Mouse (Mus musculus) neural tube, embryonic 13.5 days (tissue): ENCODE measurements around the gene Wnt10a. TPM values are rescaled to one million over a fixed set of nuclear protein-coding genes. Genes with fewer than 3 reads are reported as not detected.

Experiments used
- ATAC-seq: fragments of 200-750 bp; cut with Nextera tagmentation; 2 replicates; pipeline ENCODE4 v1.8.0; 2017; ENCODE audit warnings: low read depth, mild to moderate bottlenecking, moderate TSS enrichment, moderate library complexity
- H3K27ac ChIP-seq: fragments of 300-500 bp; sonication (generic); replicated peaks from 2 replicates; pipeline ENCODE4 v1.5.1; 2015; ENCODE audit warnings: moderate library complexity, mild to moderate bottlenecking, inconsistent platforms
- H3K27me3 ChIP-seq: fragments of 300-500 bp; sonication (generic); 2 replicates; pipeline ENCODE4 v1.6.1; 2015; ENCODE audit warnings: mild to moderate bottlenecking, inconsistent platforms
- H3K36me3 ChIP-seq: fragments of 300-500 bp; sonication (generic); 2 replicates; pipeline ENCODE4 v1.6.1; 2015; ENCODE audit warnings: mild to moderate bottlenecking, inconsistent platforms
- H3K4me1 ChIP-seq: fragments of 300-500 bp; sonication (generic); replicated peaks from 2 replicates; pipeline ENCODE4 v1.6.1; 2015; ENCODE audit warnings: inconsistent platforms
- H3K4me2 ChIP-seq: fragments of 300-500 bp; sonication (generic); 2 replicates; pipeline ENCODE4 v1.6.1; 2015; ENCODE audit warnings: inconsistent platforms, mild to moderate bottlenecking, moderate library complexity
- H3K4me3 ChIP-seq: fragments of 300-500 bp; sonication (generic); 2 replicates; pipeline ENCODE4 v1.5.1; 2015; ENCODE audit warnings: mild to moderate bottlenecking, inconsistent platforms
- H3K9ac ChIP-seq: fragments of 300-500 bp; sonication (generic); 2 replicates; pipeline ENCODE4 v1.6.1; 2015; ENCODE audit warnings: moderate library complexity, mild to moderate bottlenecking, inconsistent platforms
- H3K9me3 ChIP-seq: fragments of 300-500 bp; sonication (generic); 2 replicates; pipeline ENCODE4 v1.6.1; 2016; ENCODE audit warnings: inconsistent platforms
- WGBS: fragments of 180-500 bp; shearing (Covaris S2); methylation state at CpG from one replicate; pipeline ENCODE4 v1.1.7; 2015; 5-methylcytosine and 5-hydroxymethylcytosine counted together
- polyA plus RNA-seq: library from polyadenylated mRNA; unstranded; fragments of >200 nt; fragmentation: Nextera tagmentation; extraction: Ambion mirVana; gene quantifications from 2 replicates; pipeline ENCODE4 v1.2.1, GENCODE M21; 2015

The Wnt10a gene
- polyA plus RNA-seq, 1 experiment from 2014 or later = 0.13 TPM

DNA sequence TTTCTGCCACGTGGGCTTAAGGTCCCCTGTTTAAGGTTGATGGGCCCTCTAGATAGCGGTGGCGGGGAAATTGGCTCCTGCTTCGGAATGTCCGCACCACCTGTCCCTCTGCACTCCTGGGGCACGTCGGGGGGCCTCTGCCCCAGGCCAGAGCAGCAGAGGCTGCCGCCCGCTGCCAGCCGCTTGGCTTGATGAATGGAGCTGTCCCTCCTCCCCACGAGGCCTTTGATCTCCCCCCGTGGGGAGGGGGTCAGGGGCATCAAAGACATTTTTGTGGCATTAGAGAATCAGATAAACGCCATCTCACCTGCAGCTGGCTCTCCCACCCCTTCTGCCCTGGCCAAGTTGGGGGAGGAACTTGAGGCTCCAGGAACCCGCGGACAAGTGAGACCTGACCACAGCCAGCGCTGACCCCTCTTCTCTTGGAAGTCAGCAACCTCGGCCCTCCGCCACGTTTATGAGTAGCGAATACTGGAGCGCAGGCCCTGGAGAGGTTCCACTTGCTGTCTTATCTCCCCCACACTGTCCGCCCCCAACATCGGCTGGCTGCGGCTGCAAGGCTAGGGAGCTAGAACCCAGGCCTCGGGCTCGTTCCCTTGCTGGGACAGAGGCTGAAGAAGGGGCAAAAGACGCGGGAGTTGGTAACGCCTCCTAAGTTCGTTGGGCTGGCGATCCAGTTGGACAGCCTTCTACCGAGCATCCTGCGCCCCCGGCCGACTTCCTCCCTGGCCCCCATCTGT, 20.4 kb upstream of the Wnt10a start:
- Histone ChIP-seq H3K27ac (no peak overlapping the region), H3K4me3 (peak overlapping the region; percentile 45), H3K9me3 (no peaks in the 10 kb centered on the region), H3K9ac (peak overlapping the region; percentile 72; the same call in 1 of the 2 replicates), H3K27me3 (peaks cover 97% of the 10 kb centered on the region), H3K4me1 (peaks cover 43% of the 10 kb centered on the region), H3K4me2 (peak overlapping the region; percentile 80), H3K36me3 (no peaks in the 10 kb centered on the region)
- WGBS = 1% methylated on average over 35 of the region's 35 CpGs
- ATAC-seq = no peak

DNA sequence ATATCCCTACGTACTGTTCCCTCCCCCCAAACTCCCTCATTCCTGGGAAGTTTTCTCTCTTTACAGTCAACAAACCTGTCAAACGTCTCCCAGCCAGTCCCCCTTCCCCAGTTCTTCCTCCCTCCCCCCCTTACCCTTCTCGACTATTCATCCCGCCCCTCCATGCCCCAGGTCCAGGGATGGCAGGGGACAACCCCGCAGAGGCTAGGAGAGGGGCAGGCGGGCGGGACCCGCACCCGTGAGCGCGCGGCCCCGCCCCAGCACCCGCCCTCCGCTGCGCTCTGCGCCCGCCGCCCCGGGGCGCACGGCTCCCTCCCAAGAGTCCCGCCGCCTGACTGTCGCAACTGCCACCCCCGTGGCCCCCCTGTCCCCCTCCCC, 19.9 kb upstream of the Wnt10a start:
- no peak for ATAC-seq
- Histone ChIP-seq H3K9me3 (no peaks in the 10 kb centered on the region), H3K27ac (no peak overlapping the region), H3K4me3 (peak overlapping the region; percentile 45), H3K27me3 (peaks cover 98% of the 10 kb centered on the region), H3K4me1 (peaks cover 43% of the 10 kb centered on the region), H3K36me3 (no peaks in the 10 kb centered on the region), H3K9ac (peak overlapping the region; percentile 72), H3K4me2 (peak overlapping the region; percentile 80)
- WGBS = under 1% methylated on average over 25 of the region's 26 CpGs

DNA sequence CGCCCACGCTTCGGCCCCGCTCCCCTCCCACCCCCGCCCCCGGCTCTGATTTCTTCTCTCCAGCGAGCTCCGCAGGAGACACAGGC, 19.6 kb upstream of the Wnt10a start, which contains the start of gene Wnt6:
Gene Wnt6, plus strand, starts transcription at position 48 of the 86 bp plus-strand sequence.
- no peak within 1 kb of the TSS for H3K27ac ChIP-seq
- peak within 1 kb of the TSS; percentile 80 for H3K4me2 ChIP-seq
- no peak for ATAC-seq
- 3% methylated on average over 6 of the region's 8 CpGs for WGBS
- no peaks in the 10 kb centered on the region for H3K36me3 ChIP-seq
- H3K9me3 ChIP-seq = no peaks in the 10 kb centered on the region
- peaks cover 98% of the 10 kb centered on the region for H3K27me3 ChIP-seq
- peak within 1 kb of the TSS; percentile 72 for H3K9ac ChIP-seq
- peaks cover 43% of the 10 kb centered on the region for H3K4me1 ChIP-seq
- H3K4me3 ChIP-seq = peak within 1 kb of the TSS; percentile 45

DNA sequence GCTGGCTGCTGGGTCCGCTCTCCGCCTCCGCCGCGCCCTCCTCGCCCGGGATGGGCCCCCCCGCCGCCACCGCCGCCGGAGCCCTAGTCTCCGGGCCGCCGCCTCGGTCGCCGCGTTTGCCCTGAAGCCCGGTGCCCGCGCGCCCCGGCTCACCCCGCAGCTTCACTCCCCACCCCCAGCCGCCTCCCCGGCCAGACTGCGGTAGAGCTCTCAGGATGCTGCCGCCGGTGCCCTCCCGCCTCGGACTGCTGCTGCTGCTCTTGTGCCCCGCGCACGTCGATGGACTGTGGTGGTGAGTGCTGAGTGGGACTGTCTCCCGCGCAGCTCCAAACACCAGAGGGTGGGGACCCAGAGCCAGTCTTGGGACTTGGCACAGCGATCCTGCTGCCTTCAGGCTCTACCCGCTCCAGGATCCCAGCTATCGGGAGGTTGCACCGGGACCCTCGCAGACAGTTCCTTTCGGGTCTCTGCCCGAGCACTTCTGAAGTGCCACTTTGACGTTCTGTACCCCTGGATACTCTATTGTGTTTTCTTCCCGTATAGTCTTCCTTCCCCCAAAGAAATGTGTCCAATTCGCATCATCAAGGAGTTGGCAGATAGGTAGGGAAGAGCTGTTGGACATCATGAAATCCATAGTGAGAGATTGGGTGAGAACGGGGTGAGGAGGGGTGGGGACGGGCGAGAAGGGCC, 19.2 kb upstream of the Wnt10a start:
- peak overlapping the region; percentile 80 for H3K4me2 ChIP-seq
- ATAC-seq = no peak
- peaks cover 98% of the 10 kb centered on the region for H3K27me3 ChIP-seq

DNA sequence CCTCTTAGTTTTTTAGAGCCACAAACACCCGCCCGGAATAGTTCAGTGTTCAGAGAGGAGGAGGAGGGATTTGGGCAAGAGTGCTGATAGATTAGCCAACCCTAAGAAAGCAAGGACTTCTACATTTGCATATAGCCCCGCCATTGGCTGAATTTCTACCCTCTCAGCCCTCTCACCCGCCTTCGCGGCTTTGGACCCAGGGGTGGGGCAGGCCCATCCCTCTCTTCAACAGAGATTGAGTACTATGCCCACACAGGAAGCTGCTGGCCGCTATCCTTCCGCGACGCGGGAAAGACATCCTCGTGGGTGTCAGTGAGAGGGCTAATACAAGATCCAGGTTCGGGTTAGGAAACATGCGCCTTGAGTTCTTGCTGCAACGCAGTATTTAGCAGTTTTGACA, 18.2 kb upstream of the Wnt10a start:
- ATAC-seq = peak; percentile 76
- Histone ChIP-seq H3K4me3 (peak overlapping the region; percentile 45), H3K36me3 (no peaks in the 10 kb centered on the region), H3K4me2 (peak overlapping the region; percentile 80), H3K4me1 (peaks cover 43% of the 10 kb centered on the region), H3K9me3 (no peaks in the 10 kb centered on the region), H3K9ac (no peak overlapping the region), H3K27me3 (peaks cover 99% of the 10 kb centered on the region), H3K27ac (no peak overlapping the region)
- 1% methylated on average over 15 of the region's 15 CpGs for WGBS

More for the DNA sequence above, 19.2 kb upstream of the Wnt10a start:
- Histone ChIP-seq H3K9ac (peak overlapping the region; percentile 72), H3K27ac (no peak overlapping the region), H3K4me3 (peak overlapping the region; percentile 45), H3K4me1 (peaks cover 43% of the 10 kb centered on the region), H3K9me3 (no peaks in the 10 kb centered on the region), H3K36me3 (no peaks in the 10 kb centered on the region)
- under 1% methylated on average over 42 of the region's 51 CpGs for WGBS

DNA sequence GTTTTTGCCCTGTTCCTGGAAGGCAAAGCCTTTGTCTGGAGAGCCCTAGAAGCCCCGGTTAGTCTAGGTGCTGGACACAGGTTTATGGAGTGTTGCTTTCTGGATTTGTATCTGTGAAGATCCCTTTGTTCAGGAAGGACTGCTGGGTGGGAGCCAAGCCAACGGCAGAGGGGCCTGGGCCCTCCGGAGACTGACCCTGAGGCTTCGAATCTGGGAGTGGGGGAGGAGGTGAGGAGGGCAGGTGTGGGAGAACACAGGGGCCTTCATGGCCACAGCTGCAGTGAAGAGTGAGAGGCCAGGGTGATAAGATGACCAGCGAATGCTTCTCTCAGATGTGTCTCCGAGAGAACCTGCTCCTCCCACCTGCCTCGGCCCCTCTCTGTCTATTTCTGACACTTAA, 17.3 kb upstream of the Wnt10a start:
- Histone ChIP-seq H3K4me1 (peaks cover 43% of the 10 kb centered on the region), H3K27me3 (peaks cover 99% of the 10 kb centered on the region), H3K9me3 (no peaks in the 10 kb centered on the region), H3K27ac (no peak overlapping the region), H3K4me2 (no peak overlapping the region), H3K36me3 (no peaks in the 10 kb centered on the region), H3K4me3 (no peak overlapping the region), H3K9ac (no peak overlapping the region)
- 15% methylated on average over 7 of the region's 7 CpGs for WGBS
- ATAC-seq = no peak

DNA sequence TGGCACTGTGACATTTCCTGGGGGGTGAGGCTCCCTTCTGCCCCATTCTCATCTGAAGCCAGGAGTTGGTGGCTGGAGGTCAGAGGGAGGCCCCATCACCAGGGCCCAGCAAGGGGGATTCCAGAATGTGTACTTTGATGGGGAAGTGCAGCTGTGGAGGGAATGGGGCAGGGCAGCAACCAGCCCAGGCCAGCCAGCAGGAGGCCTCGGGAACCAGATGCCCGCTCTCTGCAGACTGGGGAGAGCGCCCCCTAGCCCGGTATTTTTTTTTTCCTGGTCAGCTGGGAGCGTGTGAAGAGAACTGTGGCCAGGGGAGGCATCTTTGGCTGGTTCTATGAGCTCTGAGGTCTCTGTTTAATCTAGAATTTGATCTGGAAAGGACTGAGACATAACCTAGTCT, 15.5 kb upstream of the Wnt10a start:
- 14% methylated on average over 5 of the region's 5 CpGs for WGBS

DNA sequence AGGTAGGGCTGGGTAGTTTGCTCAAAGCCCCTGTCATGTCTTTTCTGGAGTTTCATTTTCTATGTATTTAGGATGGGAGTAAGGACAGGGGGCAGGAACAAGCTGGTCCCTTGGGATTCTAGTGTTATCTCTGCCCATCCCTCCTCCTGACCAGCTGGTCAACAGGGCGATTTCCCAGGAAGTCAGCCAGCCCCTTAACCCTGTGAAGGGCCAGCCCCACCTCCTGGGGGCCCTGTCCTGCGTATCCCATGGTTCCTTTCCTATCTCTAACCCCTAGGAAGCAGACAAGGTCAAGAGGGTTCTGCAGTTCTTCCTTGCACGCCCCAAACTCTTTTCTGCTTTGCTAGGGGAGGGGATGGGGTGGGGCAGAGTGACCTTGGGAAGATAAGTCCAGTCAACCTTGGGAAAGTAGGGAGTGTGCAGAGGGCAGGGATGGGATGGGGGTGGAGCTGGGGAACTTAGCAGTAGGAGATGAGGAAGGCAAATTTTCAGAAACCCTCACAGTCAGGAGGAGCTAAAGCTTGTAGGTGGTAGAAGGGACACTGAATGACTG, 12.3 kb upstream of the Wnt10a start:
- ATAC-seq = no peak
- WGBS = 47% methylated on average over 3 of the region's 3 CpGs
- no peak overlapping the region for H3K9ac ChIP-seq
- no peak overlapping the region for H3K4me3 ChIP-seq
- H3K27me3 ChIP-seq = peaks cover 96% of the 10 kb centered on the region
- no peak overlapping the region for H3K4me2 ChIP-seq
- no peaks in the 10 kb centered on the region for H3K36me3 ChIP-seq
- H3K9me3 ChIP-seq = no peaks in the 10 kb centered on the region
- no peak overlapping the region for H3K27ac ChIP-seq
- H3K4me1 ChIP-seq = peaks cover 20% of the 10 kb centered on the region

More for the DNA sequence above, 15.5 kb upstream of the Wnt10a start:
- Histone ChIP-seq H3K4me2 (no peak overlapping the region), H3K4me3 (no peak overlapping the region), H3K36me3 (no peaks in the 10 kb centered on the region), H3K27me3 (peaks cover 96% of the 10 kb centered on the region), H3K9ac (no peak overlapping the region), H3K27ac (no peak overlapping the region), H3K4me1 (peaks cover 28% of the 10 kb centered on the region), H3K9me3 (no peaks in the 10 kb centered on the region)
- ATAC-seq = no peak

DNA sequence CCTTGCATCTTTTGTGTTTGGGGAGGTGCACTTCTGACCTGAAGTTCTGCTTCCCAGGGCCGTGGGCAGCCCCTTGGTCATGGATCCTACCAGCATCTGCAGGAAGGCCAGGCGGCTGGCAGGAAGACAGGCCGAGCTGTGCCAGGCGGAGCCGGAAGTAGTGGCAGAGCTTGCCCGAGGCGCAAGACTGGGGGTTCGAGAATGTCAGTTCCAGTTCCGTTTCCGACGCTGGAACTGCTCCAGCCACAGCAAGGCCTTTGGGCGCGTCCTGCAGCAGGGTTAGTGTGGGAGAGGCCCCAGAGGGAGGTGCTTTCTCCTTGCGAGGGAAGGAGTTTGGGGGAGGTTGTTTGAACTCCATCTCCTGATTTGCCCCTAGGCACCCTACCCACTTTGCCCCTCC, 9.3 kb upstream of the Wnt10a start:
- peaks cover 27% of the 10 kb centered on the region for H3K4me1 ChIP-seq
- H3K36me3 ChIP-seq = no peaks in the 10 kb centered on the region
- no peak overlapping the region for H3K4me2 ChIP-seq
- no peaks in the 10 kb centered on the region for H3K9me3 ChIP-seq
- H3K27me3 ChIP-seq = peaks cover 95% of the 10 kb centered on the region
- no peak for ATAC-seq
- H3K9ac ChIP-seq = no peak overlapping the region
- 15% methylated on average over 14 of the region's 14 CpGs for WGBS
- no peak overlapping the region for H3K4me3 ChIP-seq
- H3K27ac ChIP-seq = no peak overlapping the region

DNA sequence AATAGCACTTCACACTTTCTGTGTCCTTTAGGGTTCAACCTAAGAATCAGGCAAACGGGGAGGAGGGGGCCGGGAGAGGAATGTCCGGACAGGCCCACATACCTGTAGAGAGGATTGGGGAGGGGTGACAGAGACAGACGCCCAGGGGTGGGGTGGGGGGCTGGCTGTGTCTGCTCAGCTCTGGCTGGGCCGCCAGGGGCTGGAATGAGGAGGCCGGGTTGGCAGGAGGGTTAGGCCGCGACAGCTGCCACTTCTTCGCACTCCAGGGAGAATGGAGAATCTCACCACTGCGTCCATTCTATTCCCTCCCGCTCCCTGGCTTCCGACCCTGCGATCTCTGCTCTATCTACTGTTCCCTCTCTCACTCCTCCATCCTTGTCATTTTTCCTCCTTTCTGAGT, 7.8 kb upstream of the Wnt10a start:
- peaks cover 95% of the 10 kb centered on the region for H3K27me3 ChIP-seq
- peaks cover 28% of the 10 kb centered on the region for H3K4me1 ChIP-seq
- peak overlapping the region; percentile 72 for H3K4me2 ChIP-seq
- H3K4me3 ChIP-seq = peak overlapping the region; percentile 41
- ATAC-seq = 0 out of 2 replicates have a peak, but pooled peaks have one; percentile 58
- no peaks in the 10 kb centered on the region for H3K36me3 ChIP-seq
- H3K27ac ChIP-seq = no peak overlapping the region
- no peaks in the 10 kb centered on the region for H3K9me3 ChIP-seq
- under 1% methylated on average over 13 of the region's 13 CpGs for WGBS
- H3K9ac ChIP-seq = peak overlapping the region; percentile 45

DNA sequence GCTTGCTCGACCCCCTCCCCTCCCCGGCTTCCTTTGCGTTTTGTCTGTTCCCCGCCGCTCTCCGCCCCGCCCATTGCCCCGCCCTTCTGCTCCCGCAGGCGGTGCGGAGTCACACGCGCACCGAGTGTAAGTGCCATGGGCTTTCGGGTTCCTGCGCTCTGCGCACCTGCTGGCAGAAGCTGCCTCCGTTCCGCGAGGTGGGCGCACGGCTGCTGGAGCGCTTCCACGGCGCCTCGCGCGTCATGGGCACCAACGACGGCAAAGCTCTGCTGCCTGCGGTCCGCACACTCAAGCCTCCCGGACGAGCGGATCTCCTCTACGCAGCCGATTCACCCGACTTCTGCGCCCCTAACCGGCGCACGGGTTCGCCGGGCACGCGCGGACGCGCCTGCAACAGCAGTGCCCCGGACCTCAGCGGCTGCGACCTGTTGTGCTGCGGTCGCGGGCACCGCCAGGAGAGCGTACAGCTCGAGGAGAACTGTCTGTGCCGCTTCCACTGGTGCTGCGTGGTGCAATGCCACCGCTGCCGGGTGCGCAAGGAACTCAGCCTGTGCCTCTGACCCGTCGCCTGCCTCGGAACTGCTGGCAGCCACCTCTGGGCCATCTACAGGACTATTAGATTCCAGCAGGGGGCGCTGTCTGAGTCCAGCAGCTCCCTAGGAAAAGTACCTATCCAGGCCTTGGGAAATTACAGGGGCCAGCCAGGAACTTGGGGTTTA, 7.1 kb upstream of the Wnt10a start:
- Histone ChIP-seq H3K4me3 (peak overlapping the region; percentile 41), H3K27ac (no peak overlapping the region), H3K27me3 (peaks cover 95% of the 10 kb centered on the region), H3K4me1 (peaks cover 34% of the 10 kb centered on the region), H3K9ac (peak overlapping the region; percentile 45), H3K9me3 (no peaks in the 10 kb centered on the region), H3K36me3 (no peaks in the 10 kb centered on the region), H3K4me2 (peak overlapping the region; percentile 72)
- under 1% methylated on average over 67 of the region's 67 CpGs for WGBS
- peak; percentile 59; the same call in 1 of the 2 replicates for ATAC-seq

DNA sequence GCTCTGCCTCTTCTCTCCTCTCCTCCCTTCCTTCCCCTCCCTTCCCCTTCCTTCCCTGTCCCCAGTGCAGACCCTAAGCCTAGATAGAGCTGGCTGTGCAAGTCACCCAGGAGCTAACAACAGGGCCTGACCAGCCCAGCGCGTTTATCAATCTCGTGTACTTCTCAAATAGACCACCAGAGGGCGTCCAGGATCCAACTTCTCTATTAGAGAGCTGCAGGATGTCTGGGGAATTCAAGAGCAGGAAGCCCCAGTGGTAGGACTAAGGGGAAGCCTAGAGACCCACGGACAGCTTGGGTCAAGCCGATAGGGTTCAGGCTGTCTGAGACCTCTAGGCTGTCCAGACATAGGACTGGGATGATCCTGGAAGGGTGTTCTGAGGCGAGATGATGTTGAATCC, 3.5 kb upstream of the Wnt10a start:
- H3K36me3 ChIP-seq = no peaks in the 10 kb centered on the region
- H3K4me3 ChIP-seq = no peak overlapping the region
- H3K4me1 ChIP-seq = peaks cover 45% of the 10 kb centered on the region
- WGBS = 11% methylated on average over 7 of the region's 7 CpGs
- ATAC-seq = no peak
- H3K9me3 ChIP-seq = no peaks in the 10 kb centered on the region
- no peak overlapping the region for H3K9ac ChIP-seq
- H3K4me2 ChIP-seq = no peak overlapping the region
- no peak overlapping the region for H3K27ac ChIP-seq
- peaks cover 98% of the 10 kb centered on the region for H3K27me3 ChIP-seq
